Mouse (Mus musculus) neural tube, embryonic 15.5 days (tissue): Measurements from ENCODE around the gene Taf8. TPM values are rescaled to one million over a fixed set of nuclear protein-coding genes. Genes with fewer than 3 reads are reported as not detected.

ENCODE experiments used
- ATAC-seq: fragments of 200-750 bp; cut with Nextera tagmentation; 2 replicates; pipeline ENCODE4 v1.8.0; 2017; ENCODE audit warnings: mild to moderate bottlenecking, moderate TSS enrichment, moderate library complexity; ENCODE audit not compliant: low FRiP score
- H3K27ac ChIP-seq: fragments of 300-500 bp; sonication (generic); replicated peaks from 2 replicates; pipeline ENCODE4 v1.5.1; 2015; ENCODE audit warnings: mild to moderate bottlenecking, inconsistent platforms
- H3K27me3 ChIP-seq: fragments of 300-500 bp; sonication (generic); replicated peaks from 2 replicates; pipeline ENCODE4 v1.6.1; 2015; ENCODE audit warnings: inconsistent platforms
- H3K36me3 ChIP-seq: fragments of 300-500 bp; sonication (generic); 2 replicates; pipeline ENCODE4 v1.6.1; 2015; ENCODE audit warnings: inconsistent platforms
- H3K4me1 ChIP-seq: fragments of 300-500 bp; sonication (generic); 2 replicates; pipeline ENCODE4 v1.6.1; 2015; ENCODE audit warnings: inconsistent platforms
- H3K4me2 ChIP-seq: fragments of 300-500 bp; sonication (generic); 2 replicates; pipeline ENCODE4 v1.6.1; 2015; ENCODE audit warnings: inconsistent platforms, mild to moderate bottlenecking, moderate library complexity
- H3K4me3 ChIP-seq: fragments of 300-500 bp; sonication (generic); replicated peaks from 2 replicates; pipeline ENCODE4 v1.5.1; 2015; ENCODE audit warnings: mild to moderate bottlenecking, inconsistent platforms
- H3K9ac ChIP-seq: fragments of 300-500 bp; sonication (generic); replicated peaks from 2 replicates; pipeline ENCODE4 v1.6.1; 2015; ENCODE audit warnings: mild to moderate bottlenecking, inconsistent platforms
- H3K9me3 ChIP-seq: fragments of 300-500 bp; sonication (generic); replicated peaks from 2 replicates; pipeline ENCODE4 v1.6.1; 2016; ENCODE audit warnings: inconsistent platforms
- WGBS: fragments of 180-500 bp; shearing (Covaris S2); methylation state at CpG from one replicate; pipeline ENCODE4 v1.1.7; 2015; ENCODE audit warnings: mixed read lengths; 5-methylcytosine and 5-hydroxymethylcytosine counted together
- polyA plus RNA-seq: library from polyadenylated mRNA; unstranded; fragments of >200 nt; fragmentation: Nextera tagmentation; extraction: Ambion mirVana; gene quantifications from 2 replicates; pipeline ENCODE4 v1.2.1, GENCODE M21; 2015

The Taf8 gene
- polyA plus RNA-seq, 1 experiment from 2014 or later = 19.5 TPM

GRCm38 (mm10) chr17:47439396-47440028 is 62.6 kb downstream of the Taf8 start:
- H3K4me2 ChIP-seq = no peak overlapping the region
- no peaks in the 10 kb centered on the region for H3K36me3 ChIP-seq
- H3K27ac ChIP-seq = no peak overlapping the region
- H3K27me3 ChIP-seq = peaks cover 31% of the 10 kb centered on the region
- H3K9me3 ChIP-seq = no peaks in the 10 kb centered on the region
- H3K4me1 ChIP-seq = peaks cover 17% of the 10 kb centered on the region
- no peak for ATAC-seq
- H3K4me3 ChIP-seq = no peak overlapping the region
- WGBS = 41% methylated on average over 9 of the region's 9 CpGs
- H3K9ac ChIP-seq = no peak overlapping the region

DNA sequence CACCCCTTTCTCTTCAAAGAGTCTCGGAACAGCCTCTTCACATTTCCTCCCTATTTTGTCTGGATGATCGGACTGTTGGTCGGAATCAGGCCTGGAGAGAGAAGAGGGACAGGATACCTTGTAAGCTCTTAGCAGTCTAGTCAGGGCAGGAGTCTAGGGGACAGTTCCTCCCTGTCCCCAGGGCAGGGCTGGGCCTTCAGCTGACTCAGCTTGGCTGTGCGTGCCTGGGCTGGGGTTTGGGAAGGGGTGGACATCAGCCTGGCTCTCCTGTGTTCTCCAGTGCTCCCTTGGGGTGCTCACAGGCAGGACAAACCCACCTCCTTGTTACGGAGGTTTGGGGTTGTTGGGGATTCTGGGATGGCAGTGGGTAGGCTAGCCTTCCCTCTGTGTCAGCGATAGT is 63.5 kb downstream of the Taf8 start:
- peaks cover 17% of the 10 kb centered on the region for H3K4me1 ChIP-seq
- H3K9me3 ChIP-seq = no peaks in the 10 kb centered on the region
- no peak overlapping the region for H3K27ac ChIP-seq
- H3K27me3 ChIP-seq = peaks cover 31% of the 10 kb centered on the region
- 72% methylated on average over 6 of the region's 6 CpGs for WGBS
- no peak overlapping the region for H3K9ac ChIP-seq
- H3K36me3 ChIP-seq = no peaks in the 10 kb centered on the region
- H3K4me3 ChIP-seq = no peak overlapping the region
- no peak overlapping the region for H3K4me2 ChIP-seq
- ATAC-seq = no peak

DNA sequence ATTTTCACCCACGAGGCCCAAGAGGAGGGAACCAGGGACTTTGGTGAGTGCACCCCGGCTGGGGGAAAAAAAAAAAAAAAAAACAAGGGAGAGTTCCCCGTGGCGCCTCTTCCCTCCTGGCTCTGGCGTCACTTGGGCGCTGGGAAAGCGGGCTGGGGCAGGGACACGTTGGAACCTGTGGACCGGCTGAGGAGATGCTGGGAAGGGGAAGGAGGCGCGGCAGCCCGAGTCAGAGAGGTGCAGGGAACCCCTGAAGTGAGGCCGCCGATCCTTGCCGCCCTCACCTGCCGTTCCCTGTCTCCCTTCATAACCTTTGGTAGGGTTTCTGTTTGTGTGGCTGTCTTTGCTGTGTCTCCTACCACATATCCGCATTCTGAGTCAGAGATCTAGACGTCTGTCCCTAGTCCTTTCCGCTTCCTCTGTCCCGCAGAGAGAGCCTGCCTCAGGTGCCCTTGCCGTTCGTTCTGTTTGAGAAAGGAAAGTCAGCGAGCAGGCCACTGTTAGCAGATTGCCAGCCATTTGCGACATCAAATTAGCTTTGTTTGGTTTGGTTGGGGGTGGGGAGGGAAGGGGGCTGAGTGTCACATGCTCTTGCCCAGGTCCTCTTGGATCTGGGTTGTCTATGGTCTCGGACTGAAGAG is 65.1 kb downstream of the Taf8 start, which contains the start of gene 1700001C19Rik:
Gene 1700001C19Rik, minus strand, starts transcription at position 470 of the 641 bp plus-strand sequence.
- ATAC-seq = no peak
- peak within 1 kb of the TSS; percentile 91 for H3K4me2 ChIP-seq
- H3K27ac ChIP-seq = no peak within 1 kb of the TSS
- peak within 1 kb of the TSS; percentile 32; the same call in 1 of the 2 replicates for H3K9ac ChIP-seq
- H3K4me3 ChIP-seq = peak within 1 kb of the TSS; percentile 41
- H3K4me1 ChIP-seq = peaks cover 17% of the 10 kb centered on the region
- 3% methylated on average over 23 of the region's 25 CpGs for WGBS
- no peaks in the 10 kb centered on the region for H3K36me3 ChIP-seq
- H3K27me3 ChIP-seq = peaks cover 31% of the 10 kb centered on the region
- no peaks in the 10 kb centered on the region for H3K9me3 ChIP-seq

DNA sequence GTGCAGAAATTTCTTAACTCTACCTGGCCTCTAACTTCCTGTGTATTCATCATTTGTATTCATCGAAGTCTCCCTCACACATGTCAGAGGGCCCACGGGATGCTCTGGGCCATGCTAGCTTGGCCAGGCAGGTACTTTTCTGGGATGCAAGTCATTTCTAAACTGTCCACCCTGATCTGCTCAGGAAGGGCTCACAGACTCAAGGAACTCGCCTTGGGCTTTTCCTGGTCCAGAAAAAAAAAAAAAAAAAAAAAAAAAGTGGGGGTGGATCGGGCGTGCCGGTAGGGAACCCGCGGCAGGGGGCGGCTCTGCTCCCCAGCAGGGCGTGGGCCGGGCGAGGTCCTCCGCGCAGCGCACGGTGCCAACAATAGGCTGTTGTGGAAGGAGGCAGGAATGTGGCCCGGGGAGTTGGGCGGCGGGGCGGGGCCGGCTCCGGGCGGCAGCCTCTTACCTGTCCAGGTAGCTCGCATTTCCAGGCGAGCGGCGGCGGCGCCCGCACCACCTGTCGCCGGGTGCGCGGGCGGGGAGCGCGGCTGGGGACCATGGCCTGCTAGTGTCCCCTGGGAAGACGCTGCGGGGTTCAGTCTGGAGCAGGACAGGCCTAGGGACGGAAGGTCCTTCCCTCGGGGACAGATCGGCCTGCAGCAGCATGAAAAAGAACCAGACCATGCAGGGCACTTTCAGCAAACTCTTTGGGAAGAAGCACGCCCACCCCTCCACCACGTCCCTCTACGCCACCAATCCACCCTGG is 65.8 kb downstream of the Taf8 start, which contains the start of gene AI661453:
Gene AI661453, plus strand, starts transcription at position 460 of the 751 bp plus-strand sequence.
- H3K4me1 ChIP-seq = peaks cover 17% of the 10 kb centered on the region
- ATAC-seq = no peak
- H3K4me2 ChIP-seq = peak within 1 kb of the TSS; percentile 91
- peak within 1 kb of the TSS; percentile 41 for H3K4me3 ChIP-seq
- no peaks in the 10 kb centered on the region for H3K9me3 ChIP-seq
- peak within 1 kb of the TSS; percentile 32; the same call in 1 of the 2 replicates for H3K9ac ChIP-seq
- WGBS = 2% methylated on average over 43 of the region's 45 CpGs
- peaks cover 35% of the 10 kb centered on the region for H3K27me3 ChIP-seq
- no peak within 1 kb of the TSS for H3K27ac ChIP-seq
- H3K36me3 ChIP-seq = no peaks in the 10 kb centered on the region

Other genes starting within 250 kb of the Taf8 start
- 72.0 and 75.3 TPM in 2 replicates for gene Mrps10, start 133.4 kb downstream of the Taf8 start, polyA plus RNA-seq
- gene Guca1b, start 116.9 kb downstream of the Taf8 start, polyA plus RNA-seq = 0.56 and 0.77 TPM in 2 replicates
- gene Guca1a, start 101.7 kb downstream of the Taf8 start, polyA plus RNA-seq = 0.92 and 1.2 TPM in 2 replicates
- 0.19 and 0.43 TPM in 2 replicates for gene AI661453, start 65.7 kb downstream of the Taf8 start, polyA plus RNA-seq
- 0.63 and 0.78 TPM in 2 replicates for gene 1700001C19Rik, start 64.9 kb downstream of the Taf8 start, polyA plus RNA-seq
- 76.5 and 139 TPM in 2 replicates for gene Ccnd3, start 2.8 kb upstream of the Taf8 start, polyA plus RNA-seq
- 34.7 and 37.1 TPM in 2 replicates for gene Bysl, start 109.2 kb upstream of the Taf8 start, polyA plus RNA-seq
- gene Med20, start 109.3 kb upstream of the Taf8 start, polyA plus RNA-seq = 36.9 and 39.8 TPM in 2 replicates
- gene Gm20517, start 109.3 kb upstream of the Taf8 start, polyA plus RNA-seq = 2.5 and 2.9 TPM in 2 replicates
- gene Usp49, start 128.4 kb upstream of the Taf8 start, polyA plus RNA-seq = 6.1 and 6.8 TPM in 2 replicates
- 301 and 304 TPM in 2 replicates for gene Tomm6, start 186.1 kb upstream of the Taf8 start, polyA plus RNA-seq
- 52.5 and 60.6 TPM in 2 replicates for gene Frs3, start 186.7 kb upstream of the Taf8 start, polyA plus RNA-seq
- gene Gm21981, start 192.2 kb upstream of the Taf8 start, polyA plus RNA-seq = 1.5 and 1.6 TPM in 2 replicates
- 1.1 and 2.6 TPM in 2 replicates for gene Prickle4, start 192.4 kb upstream of the Taf8 start, polyA plus RNA-seq
- gene Pgc, start 224.6 kb upstream of the Taf8 start, polyA plus RNA-seq = 0.17 TPM in 1 of 2 replicates, not detected in the other
- 3.7 and 5.5 TPM in 2 replicates for gene Tfeb, start 234.7 kb upstream of the Taf8 start, polyA plus RNA-seq